Mouse (Mus musculus) stomach, adult 2 months (tissue): ENCODE results near the gene Fcgr3. TPM values are rescaled to one million over a fixed set of nuclear protein-coding genes. Genes with fewer than 3 reads are reported as not detected.

ENCODE experiments used
- polyA plus RNA-seq: library from polyadenylated mRNA; depleted of rRNA; stranded (reverse); fragments of >200 nt; gene quantifications from 2 replicates; pipeline ENCODE4 v1.2.3, GENCODE M21; 2012; rRNA removed

Fcgr3 gene
- 3.2 and 4.2 TPM in 2 replicates for polyA plus RNA-seq

GRCm38 (mm10) chr1:171064491-171065242 lies at the start of gene Fcgr3:
TSS of gene Fcgr3 (minus strand) at chr1:171064935.

GRCm38 (mm10) chr1:171113873-171114299 lies 49.2 kb upstream of the Fcgr3 start, which contains the start of gene Cfap126:
TSS of gene Cfap126 (plus strand) at chr1:171113918.

GRCm38 (mm10) chr1:171018737-171019136 lies 46.0 kb downstream of the Fcgr3 start, which contains the start of gene Fcgr4:
TSS of gene Fcgr4 (plus strand) at chr1:171018920.

Other genes starting within 250 kb of the Fcgr3 start
- gene Atf6, start 197.2 kb downstream of the Fcgr3 start, polyA plus RNA-seq = 2.5 and 3.6 TPM in 2 replicates
- 0.65 and 1.0 TPM in 2 replicates for gene Gm26620, start 179.9 kb downstream of the Fcgr3 start, polyA plus RNA-seq
- gene Dusp12, start 179.4 kb downstream of the Fcgr3 start, polyA plus RNA-seq = 3.1 and 4.5 TPM in 2 replicates
- 0.05 and 0.80 TPM in 2 replicates for gene Fcrlb, start 152.0 kb downstream of the Fcgr3 start, polyA plus RNA-seq
- gene Fcrla, start 137.4 kb downstream of the Fcgr3 start, polyA plus RNA-seq = 0.49 TPM in 1 of 2 replicates, not detected in the other
- gene Fcgr2b, start 88.4 kb downstream of the Fcgr3 start, polyA plus RNA-seq = 2.5 and 3.3 TPM in 2 replicates
- 0.30 and 0.38 TPM in 2 replicates for gene Fcgr4, start 46.0 kb downstream of the Fcgr3 start, polyA plus RNA-seq
- gene Cfap126, start 49.0 kb upstream of the Fcgr3 start, polyA plus RNA-seq = 1.2 and 1.4 TPM in 2 replicates
- gene Sdhc, start 85.7 kb upstream of the Fcgr3 start, polyA plus RNA-seq = 87.8 and 99.3 TPM in 2 replicates
- 0.87 and 1.1 TPM in 2 replicates for gene Mpz, start 85.8 kb upstream of the Fcgr3 start, polyA plus RNA-seq
- gene Pcp4l1, start 131.3 kb upstream of the Fcgr3 start, polyA plus RNA-seq = 41.3 and 54.6 TPM in 2 replicates
- 0.04 and 0.11 TPM in 2 replicates for gene Nr1i3, start 149.0 kb upstream of the Fcgr3 start, polyA plus RNA-seq
- gene Tomm40l, start 157.6 kb upstream of the Fcgr3 start, polyA plus RNA-seq = 20.4 and 21.3 TPM in 2 replicates
- 0.42 and 1.5 TPM in 2 replicates for gene Apoa2, start 160.1 kb upstream of the Fcgr3 start, polyA plus RNA-seq
- 16.4 and 22.5 TPM in 2 replicates for gene Fcer1g, start 169.4 kb upstream of the Fcgr3 start, polyA plus RNA-seq
- gene Adamts4, start 185.5 kb upstream of the Fcgr3 start, polyA plus RNA-seq = 2.8 and 2.9 TPM in 2 replicates
- 62.4 and 62.6 TPM in 2 replicates for gene Ndufs2, start 186.5 kb upstream of the Fcgr3 start, polyA plus RNA-seq
- gene B4galt3, start 205.4 kb upstream of the Fcgr3 start, polyA plus RNA-seq = 40.4 and 47.1 TPM in 2 replicates
- gene Ppox, start 216.3 kb upstream of the Fcgr3 start, polyA plus RNA-seq = 16.4 and 17.4 TPM in 2 replicates
- gene Usp21, start 223.1 kb upstream of the Fcgr3 start, polyA plus RNA-seq = 19.0 and 19.2 TPM in 2 replicates
- 8.7 and 9.2 TPM in 2 replicates for gene Ufc1, start 230.1 kb upstream of the Fcgr3 start, polyA plus RNA-seq